Mouse (Mus musculus): ENCODE data around the gene Zcchc4.

DNA sequence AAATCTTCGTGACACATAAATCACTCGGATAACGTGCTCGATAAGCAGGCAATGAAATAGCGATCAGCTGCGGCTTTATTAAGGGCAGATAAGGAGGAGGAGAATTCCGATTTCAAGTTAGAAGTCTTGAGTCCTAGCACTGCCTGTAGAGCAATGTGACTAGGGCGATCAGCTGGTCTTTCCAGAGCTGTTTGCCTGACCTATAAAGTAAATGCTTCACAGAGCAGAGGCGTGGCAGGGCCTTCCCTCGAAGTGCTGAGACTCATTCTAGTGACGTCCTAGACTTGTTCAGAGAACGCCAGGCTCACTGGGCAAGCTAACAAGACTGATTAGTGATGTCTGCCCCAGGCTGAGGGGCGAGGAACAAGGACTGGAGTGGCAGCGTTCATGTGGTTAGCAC is 35.8 kb downstream of the Zcchc4 start:
- no peak for TF ChIP-seq EP300 (IDR thresholded peaks at IDR 0.05; ENCODE audit: low read depth)
- TF ChIP-seq CTCF (IDR thresholded peaks at IDR 0.05; ENCODE audit: low read depth) = no peak
